Mouse (Mus musculus) limb, embryonic 14.5 days (tissue): ENCODE measurements at regions not wholly inside any gene's neighbourhood (a gene's known extent, or its start where the extent isn't known, plus 50 kb on each side); places are given as distances from the start of the nearest gene placed in this dataset.
A peak's percentile ranks its signal among the peaks of the same experiment; 100 is the strongest.

ENCODE experiments used
- ATAC-seq: fragments of 200-750 bp; cut with Nextera tagmentation; 2 replicates; pipeline ENCODE4 v1.8.0; 2017; ENCODE audit warnings: low read depth, moderate number of reproducible peaks, moderate TSS enrichment; ENCODE audit not compliant: low FRiP score
- DNase-seq: peaks from one replicate; pipeline ENCODE4 v3.0.0-alpha.2; 2015; ENCODE audit warnings: low spot score
- H3K27ac ChIP-seq: fragments of 300-500 bp; sonication (generic); replicated peaks from 2 replicates; pipeline ENCODE4 v1.5.1; 2014; ENCODE audit warnings: low read depth, mild to moderate bottlenecking, low read length, moderate library complexity, mixed read lengths
- H3K27me3 ChIP-seq: fragments of 300-500 bp; sonication (generic); 2 replicates; pipeline ENCODE4 v1.6.1; 2014; ENCODE audit warnings: low read length, mixed read lengths; ENCODE audit not compliant: control insufficient read depth, insufficient read depth
- H3K36me3 ChIP-seq: fragments of 300-500 bp; sonication (generic); 2 replicates; pipeline ENCODE4 v1.6.1; 2014; ENCODE audit warnings: mild to moderate bottlenecking, low read length, moderate library complexity, mixed read lengths; ENCODE audit not compliant: control insufficient read depth, insufficient read depth
- H3K4me1 ChIP-seq: fragments of 300-500 bp; sonication (generic); 2 replicates; pipeline ENCODE4 v1.6.1; 2014; ENCODE audit warnings: antibody characterized with exemption, low read length, mixed read lengths; ENCODE audit not compliant: control insufficient read depth, insufficient read depth
- H3K4me2 ChIP-seq: fragments of 300-500 bp; sonication (generic); replicated peaks from 2 replicates; pipeline ENCODE4 v1.6.1; 2014; ENCODE audit warnings: low read depth, mild to moderate bottlenecking, low read length, moderate library complexity; ENCODE audit not compliant: severe bottlenecking
- H3K4me3 ChIP-seq: fragments of 300-500 bp; sonication (generic); replicated peaks from 2 replicates; pipeline ENCODE4 v1.5.1; 2014; ENCODE audit warnings: low read length
- H3K9ac ChIP-seq: fragments of 300-500 bp; sonication (generic); 2 replicates; pipeline ENCODE4 v1.6.1; 2014; ENCODE audit warnings: mild to moderate bottlenecking, low read depth, low read length, moderate library complexity; ENCODE audit not compliant: severe bottlenecking
- H3K9me3 ChIP-seq: fragments of 300-500 bp; sonication (generic); 2 replicates; pipeline ENCODE4 v1.6.1; 2016; ENCODE audit warnings: low read length; ENCODE audit not compliant: control insufficient read depth
- POLR2A ChIP-seq: fragments of 200-500 bp; IDR thresholded peaks from 2 replicates; pipeline ENCODE4 v1.8.0; 2012; ENCODE audit warnings: inconsistent platforms, mild to moderate bottlenecking, moderate library complexity, borderline replicate concordance; ENCODE audit not compliant: insufficient read depth, insufficient read length; ENCODE audit errors: extremely low read depth
- WGBS: fragments of 180-500 bp; shearing (Covaris S2); extraction: QIAGEN DNeasy Blood & Tissue Kit; methylation state at CpG from one replicate; pipeline ENCODE4 v1.1.7; 2014; 5-methylcytosine and 5-hydroxymethylcytosine counted together

DNA sequence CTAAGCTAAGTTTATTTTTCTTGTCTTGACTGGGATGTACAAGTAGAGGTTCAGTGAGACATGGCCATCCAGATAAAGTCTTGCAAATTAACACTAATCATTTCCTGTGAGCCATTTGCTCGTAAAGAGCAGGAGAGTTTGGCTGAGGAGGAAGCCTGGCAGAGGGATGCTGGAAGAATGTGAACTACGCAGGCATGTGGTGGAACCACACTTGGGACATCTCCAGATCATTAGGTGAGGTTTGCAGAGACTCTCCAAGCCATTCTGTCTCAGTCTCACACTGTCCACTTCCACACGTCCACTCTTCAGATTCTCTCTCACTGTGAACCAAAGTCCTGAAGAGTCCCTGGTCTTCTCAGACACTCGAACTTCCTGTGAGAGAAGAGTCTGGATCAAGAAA is 256.3 kb downstream of the Dysf start:
- no peak for DNase-seq
- Histone ChIP-seq H3K4me2 (no peak overlapping the region), H3K36me3 (no peaks in the 10 kb centered on the region), H3K27ac (no peak overlapping the region), H3K27me3 (no peaks in the 10 kb centered on the region), H3K9me3 (no peaks in the 10 kb centered on the region), H3K4me1 (peaks cover 9% of the 10 kb centered on the region), H3K9ac (no peak overlapping the region), H3K4me3 (no peak overlapping the region)
- WGBS = 63% methylated on average over 4 of the region's 4 CpGs
- ATAC-seq = no peak
- no peak for TF ChIP-seq POLR2A

DNA sequence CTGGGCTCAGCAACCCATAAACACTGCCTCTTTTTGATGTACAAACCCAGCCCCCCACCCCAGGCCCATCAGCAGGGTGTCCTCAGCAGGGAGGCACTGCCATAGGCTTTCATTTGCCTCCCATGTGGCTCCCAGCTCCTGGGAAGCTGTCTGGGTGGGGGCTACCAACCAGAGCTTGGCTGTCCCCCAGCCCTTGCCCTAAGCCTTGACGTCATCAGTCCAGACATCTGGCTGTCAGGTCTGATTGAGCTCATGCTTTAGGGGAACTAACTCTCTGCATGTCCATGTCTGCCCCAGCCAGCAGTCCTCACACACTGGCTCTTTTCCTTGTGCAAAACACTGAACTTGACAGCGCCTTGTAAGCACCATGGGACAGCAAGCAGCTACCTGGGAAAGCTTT is 255.3 kb downstream of the Dysf start:
- Histone ChIP-seq H3K4me1 (peaks cover 9% of the 10 kb centered on the region), H3K4me2 (no peak overlapping the region), H3K27ac (no peak overlapping the region), H3K9me3 (no peaks in the 10 kb centered on the region), H3K4me3 (no peak overlapping the region), H3K36me3 (no peaks in the 10 kb centered on the region), H3K27me3 (no peaks in the 10 kb centered on the region), H3K9ac (no peak overlapping the region)
- WGBS = 39% methylated on average over 2 of the region's 2 CpGs
- no peak for TF ChIP-seq POLR2A
- ATAC-seq = no peak
- DNase-seq = peak; percentile 40

DNA sequence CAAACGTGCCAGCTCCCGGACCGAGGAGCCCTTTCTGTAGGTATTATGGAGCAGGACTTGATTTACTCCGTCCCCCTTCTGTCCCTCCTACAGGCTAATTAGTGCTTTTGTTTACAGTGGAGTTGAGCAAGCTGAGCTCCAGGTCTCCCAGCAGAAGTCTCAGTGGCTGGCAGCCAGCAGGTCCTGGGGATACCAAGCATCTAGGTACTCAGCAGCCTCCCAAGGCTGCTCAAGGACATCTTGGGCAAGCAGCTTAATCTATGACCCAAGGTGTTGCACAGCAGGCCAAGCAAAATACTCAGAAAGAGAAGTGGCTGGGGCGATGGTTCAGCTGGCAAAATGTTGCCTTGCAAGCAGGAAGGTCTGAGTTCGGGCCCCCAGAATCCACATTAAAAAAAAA is 254.4 kb downstream of the Dysf start:
- H3K4me1 ChIP-seq = peaks cover 9% of the 10 kb centered on the region
- H3K4me2 ChIP-seq = no peak overlapping the region
- no peak overlapping the region for H3K27ac ChIP-seq
- H3K9ac ChIP-seq = no peak overlapping the region
- WGBS = 52% methylated on average over 6 of the region's 6 CpGs
- H3K36me3 ChIP-seq = no peaks in the 10 kb centered on the region
- H3K9me3 ChIP-seq = no peaks in the 10 kb centered on the region
- ATAC-seq = no peak
- no peak overlapping the region for H3K4me3 ChIP-seq
- no peak for DNase-seq
- no peaks in the 10 kb centered on the region for H3K27me3 ChIP-seq
- TF ChIP-seq POLR2A = no peak

DNA sequence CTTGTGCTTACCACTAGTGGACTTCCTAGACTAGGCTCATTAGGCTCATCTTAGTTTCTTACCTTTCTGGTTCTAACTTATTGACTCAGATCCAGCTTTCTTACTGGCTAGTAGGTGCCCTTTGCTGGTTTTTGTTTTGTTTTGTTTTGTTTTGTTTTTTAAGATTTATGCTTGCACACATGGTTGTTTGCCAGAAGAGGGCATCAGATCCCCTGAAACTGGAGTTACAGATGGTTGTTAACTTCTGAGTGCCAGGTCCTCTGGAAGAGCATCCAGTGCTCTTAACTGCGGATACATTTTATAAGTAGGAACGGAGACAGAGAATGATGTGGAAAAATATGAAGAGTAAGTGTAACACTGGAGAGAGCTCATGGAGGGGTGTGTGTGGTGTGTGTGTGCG is 253.1 kb downstream of the Dysf start:
- TF ChIP-seq POLR2A = no peak
- H3K9ac ChIP-seq = no peak overlapping the region
- no peaks in the 10 kb centered on the region for H3K27me3 ChIP-seq
- no peak overlapping the region for H3K4me3 ChIP-seq
- no peak overlapping the region for H3K27ac ChIP-seq
- DNase-seq (no peak), ATAC-seq (no peak)
- no peaks in the 10 kb centered on the region for H3K9me3 ChIP-seq
- no peaks in the 10 kb centered on the region for H3K36me3 ChIP-seq
- WGBS = 81% methylated on average over 3 of the region's 3 CpGs
- peaks cover 4% of the 10 kb centered on the region for H3K4me1 ChIP-seq
- no peak overlapping the region for H3K4me2 ChIP-seq
